Mouse (Mus musculus): ENCODE data around the gene Nudt13. TPM values are rescaled to one million over a fixed set of nuclear protein-coding genes. Genes with fewer than 3 reads are reported as not detected.

Nudt13 gene
- total RNA-seq, 2 experiments from 2014 or later: 32.8 to 44.5 TPM

DNA sequence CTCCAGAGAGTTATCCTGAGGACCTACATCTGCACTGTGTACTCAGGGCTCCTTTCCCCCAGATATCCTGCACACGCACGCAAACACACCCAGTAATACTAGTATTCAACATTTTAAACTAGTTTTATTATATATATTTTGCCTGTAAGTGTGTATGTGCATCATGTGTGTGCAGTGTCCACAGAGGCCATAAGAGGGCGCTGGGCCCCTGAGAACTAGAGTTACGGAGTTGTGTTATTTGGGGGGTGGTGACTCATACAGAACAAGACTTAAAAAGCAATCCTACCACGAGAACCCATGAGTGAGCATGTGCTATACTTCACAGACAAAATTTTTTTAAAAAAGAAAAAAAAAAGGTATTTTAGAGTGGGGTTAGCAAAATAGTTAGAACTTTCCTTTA, 44.9 kb downstream of the Nudt13 start:
- no peak for DNase-seq (ENCODE audit: low spot score in 2 of 2)

DNA sequence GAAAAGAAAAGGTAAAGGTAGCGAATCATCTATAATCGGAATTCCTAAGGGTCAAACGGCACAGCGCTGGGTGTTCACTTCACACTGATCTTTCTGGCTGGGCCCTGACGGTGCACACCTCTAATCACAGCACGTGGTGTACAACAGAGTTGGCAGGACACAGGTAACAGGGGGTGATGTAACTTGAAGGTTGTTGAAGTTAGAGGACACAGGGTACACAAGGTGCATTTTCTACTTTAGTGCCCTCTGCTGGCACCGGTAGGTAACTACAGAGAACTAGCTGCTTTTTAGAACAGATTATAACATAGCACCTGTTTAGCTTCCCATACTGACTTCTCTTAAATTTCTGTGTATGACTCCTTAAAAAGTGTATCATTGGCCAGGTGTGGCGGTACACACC, 45.7 kb downstream of the Nudt13 start:
- no peak for DNase-seq (ENCODE audit: low spot score in 2 of 2)

DNA sequence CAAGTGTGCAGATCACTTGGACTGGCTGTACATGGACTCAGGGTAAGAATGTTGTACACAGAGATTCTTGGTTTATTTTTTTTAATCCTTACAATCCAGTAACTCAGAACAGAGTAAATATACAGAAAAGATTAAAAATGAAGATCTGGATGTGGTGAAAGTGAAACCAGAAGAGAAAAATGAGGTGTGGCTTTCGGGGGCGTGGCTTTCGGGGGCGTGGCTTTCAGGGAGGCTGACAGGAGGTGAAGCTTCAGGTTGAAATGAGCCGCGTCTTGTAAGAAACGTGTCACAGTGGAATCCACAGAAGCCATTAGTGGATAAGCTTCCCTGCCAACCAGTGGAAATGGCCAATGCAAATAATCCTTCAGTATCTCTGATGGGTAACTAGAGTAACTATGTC, 46.4 kb downstream of the Nudt13 start:
- no peak for DNase-seq (ENCODE audit: low spot score in 2 of 2)

DNA sequence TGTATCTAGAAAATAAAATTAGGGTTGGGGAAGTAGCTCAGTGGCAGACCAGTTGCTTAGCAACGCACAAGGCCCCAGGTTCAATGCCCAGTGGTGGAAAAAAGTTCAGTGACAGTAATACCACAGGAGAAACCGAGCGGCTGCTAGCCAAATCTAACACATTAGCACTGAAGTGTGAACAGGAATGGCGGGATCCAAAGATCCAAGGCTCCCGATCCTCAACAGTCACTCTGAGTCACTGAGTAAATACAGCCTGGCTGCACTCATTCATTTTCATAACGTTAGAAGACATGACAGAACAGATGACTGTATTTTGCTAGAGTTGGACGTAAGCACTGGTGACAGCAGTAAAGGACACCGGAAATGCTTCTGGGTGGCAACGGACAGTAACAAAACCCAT, 51.4 kb downstream of the Nudt13 start:
- DNase-seq (ENCODE audit: low spot score in 2 of 2): no peak

DNA sequence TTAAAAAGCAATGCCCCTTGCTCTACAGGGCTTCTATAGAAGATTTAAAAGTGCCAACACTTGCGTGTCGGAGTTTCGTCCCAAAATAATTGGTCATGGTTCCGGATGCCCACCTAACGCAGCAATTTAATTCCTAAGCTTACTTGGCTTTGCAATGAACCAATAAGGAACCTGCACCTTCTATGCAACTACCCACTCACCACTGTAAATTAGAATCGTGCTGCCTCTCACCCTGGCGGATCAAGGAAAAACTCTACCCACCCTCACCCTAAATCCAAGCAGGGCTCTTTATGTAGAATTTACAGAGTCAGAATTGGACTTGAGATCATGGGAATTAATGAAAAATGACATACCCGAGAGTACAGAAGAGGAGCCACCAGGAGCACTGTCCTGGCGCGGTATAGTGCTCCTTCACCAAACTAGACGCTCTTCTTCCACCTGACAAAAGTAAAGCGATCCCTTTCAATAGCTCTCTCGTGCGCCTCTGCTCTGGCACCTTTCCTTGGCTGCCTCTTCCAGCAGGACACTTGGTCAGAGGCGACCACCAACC, 53.0 kb downstream of the Nudt13 start:
- no peak for DNase-seq (ENCODE audit: low spot score in 2 of 2)

DNA sequence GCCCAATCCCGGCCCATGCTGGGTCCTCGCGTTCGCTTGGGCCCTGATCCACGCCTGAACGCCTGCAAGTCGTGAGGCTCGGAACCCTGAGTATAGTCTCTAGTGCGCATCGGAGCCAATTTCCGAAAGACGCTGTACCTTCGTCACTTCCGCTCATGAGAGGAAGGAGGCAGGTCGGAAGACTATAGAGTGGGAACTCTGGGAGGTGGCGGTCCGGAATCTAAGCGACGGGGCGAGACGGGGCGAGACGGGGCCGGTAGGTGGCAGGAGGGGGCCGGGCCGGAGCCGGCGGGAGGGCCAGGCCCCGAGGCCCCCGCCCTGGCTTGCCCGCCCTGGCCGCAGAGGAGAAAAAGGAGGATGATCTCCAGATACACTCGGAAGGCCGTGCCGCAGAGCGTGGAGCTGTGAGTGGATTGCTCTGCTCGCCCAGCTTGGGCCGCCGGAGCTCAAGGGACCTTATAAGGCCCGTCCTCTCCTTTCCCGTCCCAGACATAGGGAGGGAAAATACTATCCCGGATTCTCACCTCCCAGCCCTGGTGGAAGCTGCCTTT, 53.6 kb downstream of the Nudt13 start, which contains the start of the genes Ecd and Fam149b:
Gene Ecd (minus strand): TSS at position 131 of the 551 bp plus-strand sequence.
Gene Fam149b (plus strand): TSS at position 172 of the 551 bp plus-strand sequence.
- DNase-seq (ENCODE audit: low spot score in 2 of 2): peak; percentile 77 to 85

DNA sequence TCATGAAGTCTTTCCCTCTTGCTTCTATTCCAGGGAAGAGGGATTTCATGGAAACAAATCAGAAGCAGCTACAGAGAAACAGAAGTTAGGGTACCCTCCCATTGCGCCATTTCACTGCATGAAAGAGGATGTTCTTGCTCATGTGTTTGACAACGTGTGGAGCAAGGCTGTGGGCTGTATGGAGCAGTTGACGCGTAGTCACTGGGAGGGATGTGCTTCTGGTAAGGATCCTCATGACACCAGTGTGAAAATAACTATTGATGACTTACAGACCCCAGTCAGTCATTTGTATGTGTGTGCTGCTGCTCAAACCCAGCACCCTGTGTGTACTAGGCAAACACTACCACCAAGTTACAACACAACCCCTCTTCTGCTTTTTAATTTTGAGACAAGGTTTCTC, 68.7 kb downstream of the Nudt13 start:
- DNase-seq (ENCODE audit: low spot score in 2 of 2): no peak

Other genes with a start within 250 kb of the Nudt13 start
- gene Saysd1, start 156.2 kb upstream of the Nudt13 start, total RNA-seq (2021): 1 to 10 TPM; 6.9 to 7.4 TPM
- gene Kcnk5, start 112.9 kb upstream of the Nudt13 start, total RNA-seq (2021): 1 to 10 TPM; 5.8 to 7.3 TPM
- 1 to 10 TPM in 1 of 2 experiments, under 1 TPM in 1; 0.14 to 3.5 TPM for gene Kcnk16, start 25.5 kb upstream of the Nudt13 start, total RNA-seq (2021)
- 10 to 100 TPM; 41.5 to 44.5 TPM for gene Ecd, start 53.4 kb downstream of the Nudt13 start, total RNA-seq (2021)
- gene Fam149b, start 53.5 kb downstream of the Nudt13 start, total RNA-seq (2021): 10 to 100 TPM; 37.2 to 44.3 TPM
- gene Dnajc9, start 94.2 kb downstream of the Nudt13 start, total RNA-seq (2021): 10 to 100 TPM; 58.4 to 62.8 TPM
- gene Mrps16, start 98.9 kb downstream of the Nudt13 start, total RNA-seq (2021): 10 to 100 TPM; 73.0 to 74.9 TPM
- gene Cfap70, start 157.5 kb downstream of the Nudt13 start, total RNA-seq (2021): 1 to 10 TPM; 1.7 to 5.2 TPM
- 10 to 100 TPM; 81.0 to 81.8 TPM for gene Anxa7, start 185.4 kb downstream of the Nudt13 start, total RNA-seq (2021)
- 1 to 10 TPM; 2.2 to 2.6 TPM for gene Mss51, start 202.2 kb downstream of the Nudt13 start, total RNA-seq (2021)